Mouse (Mus musculus): ENCODE measurements around the gene Gm14401.
"Not testable (repeated sequence)": the region's sequence is repeated elsewhere in the genome, so short reads cannot be mapped to it uniquely, and the experiment has no call there.

Gene Gm14401

GRCm38 (mm10) chr2:177073432-177074423 lies at the start of gene Gm14401:
Gene Gm14401 (plus strand): TSS chr2:177074320.
- not testable (repeated sequence) for DNase-seq

GRCm38 (mm10) chr2:177072807-177073206 lies 1.3 kb upstream of the Gm14401 start:
- not testable (repeated sequence) for DNase-seq

GRCm38 (mm10) chr2:177075015-177075414 lies 895 bp downstream of the Gm14401 start:
- DNase-seq = not testable (repeated sequence)

- DNase-seq = not testable (repeated sequence)
These were observed 5.7 kb downstream of the Gm14401 start for GRCm38 (mm10) chr2:177079866-177080265.

GRCm38 (mm10) chr2:177109086-177109485 lies 35.0 kb downstream of the Gm14401 start:
- DNase-seq = not testable (repeated sequence)

- not testable (repeated sequence) for DNase-seq
These were observed 55.0 kb downstream of the Gm14401 start for GRCm38 (mm10) chr2:177129097-177129496.

Measured in kidney, postnatal 14 days (tissue).